Mouse (Mus musculus) gastrocnemius, postnatal 25 days (tissue): ENCODE results near the gene Flot1. TPM values are rescaled to one million over a fixed set of nuclear protein-coding genes. Genes with fewer than 3 reads are reported as not detected.

Experiments used
- DNase-seq: peaks from one replicate; pipeline ENCODE4 v3.0.0; 2022
- microRNA-seq, 2 experiments: library from miRNA; unstranded; fragments of <30 nt; microRNA quantifications; one replicate each; pipeline ENCODE4 v1.2.0; 2021; ENCODE audit warnings: borderline replicate concordance in 2 of 2
- total RNA-seq, 2 experiments: library from RNA; stranded (reverse); gene quantifications; 1 replicate in 1 of 2; 2 replicates in 1 of 2; pipeline ENCODE4 v1.2.3; 2021

The Flot1 gene
- total RNA-seq, 2 experiments from 2014 or later: 41.0 to 46.3 TPM

DNA sequence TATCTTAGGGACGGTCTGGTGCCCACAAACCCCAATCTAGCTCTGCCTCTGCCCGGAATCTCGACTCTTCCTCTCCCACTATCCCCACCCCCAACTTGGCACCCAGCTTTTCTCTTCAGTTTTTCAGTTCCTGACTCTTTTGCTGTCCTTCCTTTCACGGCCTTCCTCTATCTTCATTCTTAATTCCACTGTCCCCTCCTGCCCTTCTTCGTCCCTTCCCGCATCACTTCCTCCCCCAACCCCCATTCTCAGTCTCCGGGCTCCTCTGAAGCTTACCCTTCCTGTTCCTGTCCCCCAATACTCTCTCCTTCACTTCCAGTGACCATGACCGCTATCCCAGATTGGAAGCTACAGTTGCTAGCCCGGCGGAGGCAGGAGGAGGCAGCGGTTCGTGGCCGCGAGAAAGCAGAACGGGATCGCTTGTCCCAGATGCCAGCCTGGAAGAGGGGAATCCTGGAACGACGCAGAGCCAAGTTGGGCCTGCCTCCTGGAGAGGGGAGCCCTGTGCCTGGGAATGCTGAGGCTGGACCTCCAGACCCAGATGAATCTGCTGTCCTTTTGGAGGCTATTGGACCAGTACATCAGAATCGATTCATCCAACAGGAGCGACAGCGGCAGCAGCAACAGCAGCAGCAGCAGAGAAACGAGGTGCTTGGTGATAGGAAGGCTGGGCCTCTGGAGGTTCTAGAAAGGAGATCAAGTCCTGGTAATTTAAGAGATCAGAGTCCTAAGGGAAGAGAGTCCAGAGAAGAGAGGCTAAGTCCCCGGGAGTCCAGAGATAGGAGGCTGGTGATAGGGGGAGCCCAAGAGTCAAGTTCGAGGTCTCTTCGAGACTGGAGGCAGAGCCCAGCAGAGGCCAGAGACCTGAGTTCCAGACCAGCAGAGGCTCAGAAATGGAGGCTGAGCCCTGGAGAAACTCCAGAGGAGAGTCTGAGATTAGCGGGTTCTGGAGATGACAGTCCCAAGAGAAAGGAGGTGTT is 44.2 kb downstream of the Flot1 start:
- no peak for DNase-seq

DNA sequence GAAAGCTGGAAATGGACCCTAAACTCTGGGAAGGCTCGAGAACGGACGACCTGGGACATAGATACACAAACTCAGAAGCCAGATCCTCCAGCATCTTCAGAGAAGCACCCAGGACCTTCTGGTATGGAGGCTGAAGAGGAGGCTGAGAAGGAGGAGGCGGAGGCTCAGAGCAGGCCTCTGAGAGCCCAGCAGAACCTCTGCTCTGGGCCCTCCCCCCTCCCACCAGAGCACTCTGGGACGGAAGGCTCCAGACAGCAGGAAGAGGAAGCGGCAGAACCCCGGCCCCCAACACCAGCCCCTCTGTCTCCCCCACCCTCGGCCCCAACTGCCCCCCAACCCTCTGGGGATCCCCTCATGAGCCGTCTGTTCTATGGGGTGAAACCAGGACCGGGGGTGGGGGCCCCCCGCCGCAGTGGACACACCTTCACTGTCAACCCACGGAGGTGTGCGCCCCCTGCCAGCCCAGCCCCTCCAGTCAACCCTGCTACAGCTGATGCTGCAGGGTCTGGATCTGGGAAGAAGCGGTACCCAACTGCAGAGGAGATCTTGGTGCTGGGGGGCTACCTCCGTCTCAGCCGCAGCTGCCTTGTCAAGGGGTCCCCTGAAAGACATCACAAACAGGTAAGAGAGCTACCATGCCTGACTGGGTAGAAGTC is 45.3 kb downstream of the Flot1 start:
- DNase-seq: peak; percentile 62

DNA sequence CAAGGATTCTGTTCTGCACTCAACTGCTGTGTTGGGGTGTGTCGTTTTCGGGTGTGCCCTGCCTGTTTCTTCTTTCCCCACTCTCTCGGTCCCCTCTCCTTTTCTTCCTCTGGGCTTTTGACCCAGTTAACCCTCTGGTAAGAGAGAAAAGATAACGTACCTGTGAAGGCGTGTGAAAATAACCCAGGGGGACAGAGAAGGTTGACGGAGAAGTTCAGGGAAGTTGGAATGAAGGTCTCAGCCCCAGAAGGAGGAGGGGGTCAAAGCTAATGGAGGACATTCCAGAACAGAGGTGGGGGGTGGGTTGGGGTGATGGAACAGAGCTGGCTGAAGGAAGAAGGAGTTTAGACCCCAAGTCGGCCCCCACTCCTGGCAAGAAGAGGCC is 45.9 kb downstream of the Flot1 start:
- no peak for DNase-seq

DNA sequence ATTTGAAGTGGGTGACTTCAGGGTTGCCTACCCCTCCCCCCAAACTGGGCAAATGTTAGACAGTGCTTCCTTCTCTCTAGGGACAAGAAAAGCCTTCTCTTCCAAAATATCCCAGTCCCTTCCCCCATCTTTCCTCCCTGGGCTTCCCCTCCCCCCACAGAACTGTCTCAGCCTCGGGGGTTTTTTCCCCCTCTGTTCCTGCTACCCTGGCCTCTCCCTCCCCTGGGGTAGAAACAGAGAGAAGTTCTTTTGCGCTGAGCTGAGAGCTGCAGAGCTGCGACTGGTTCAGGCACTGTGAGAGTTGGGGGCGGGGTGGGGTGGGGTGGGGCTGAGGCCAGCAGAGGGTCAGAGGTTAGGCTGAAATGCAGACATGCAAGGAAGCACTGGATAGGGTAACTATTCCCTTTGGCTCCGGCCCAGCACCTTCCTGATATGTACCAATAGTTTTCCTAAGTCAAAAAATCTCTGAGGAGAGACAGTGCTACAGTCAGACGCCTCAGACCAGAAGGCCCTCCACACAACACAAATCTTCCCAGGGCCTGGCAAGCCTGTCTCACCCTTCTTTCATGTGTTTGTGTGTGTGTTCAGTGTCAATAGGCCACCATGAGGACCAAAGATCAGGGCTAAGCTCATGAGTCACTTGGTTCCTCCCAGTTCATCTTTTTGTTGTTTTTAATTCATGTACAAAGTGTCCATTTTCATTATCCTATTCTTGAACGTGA is 46.5 kb downstream of the Flot1 start:
- peak; percentile 47 for DNase-seq

DNA sequence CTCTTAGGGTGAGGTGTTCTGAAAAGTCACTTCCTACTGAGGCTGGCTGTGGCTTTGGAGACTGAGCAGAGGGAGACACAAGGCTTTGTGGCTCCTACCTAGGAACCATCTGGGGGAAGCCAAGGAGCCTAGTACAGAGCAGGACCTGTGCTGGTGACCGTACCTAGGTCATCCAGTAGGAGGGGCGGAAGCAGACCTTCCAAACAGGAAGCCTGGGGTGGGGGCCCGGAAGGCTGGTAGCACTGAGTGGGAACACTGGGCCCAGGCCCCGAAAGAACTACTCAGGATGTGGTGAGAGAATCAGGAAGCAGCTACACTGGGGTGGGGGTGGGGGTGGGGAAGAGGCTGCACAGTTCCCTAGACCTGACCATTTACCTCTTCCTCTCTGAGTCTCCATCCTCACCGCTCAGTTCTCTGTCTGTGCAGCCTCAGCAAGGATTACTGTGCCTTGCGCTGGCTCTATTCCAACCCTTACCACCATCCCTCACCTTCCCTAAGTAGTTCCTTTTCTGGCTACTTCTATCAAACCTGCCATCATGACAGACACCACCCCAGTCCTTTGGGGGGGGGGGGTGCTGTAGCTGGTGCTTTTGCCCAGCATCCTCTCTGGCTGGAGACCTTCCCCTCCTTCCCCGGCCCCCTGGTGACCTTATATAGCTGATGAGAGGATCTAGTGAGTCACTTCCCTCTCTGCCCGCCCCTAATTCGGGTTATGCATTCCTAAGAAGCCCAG is 47.3 kb downstream of the Flot1 start:
- peak; percentile 75 for DNase-seq

DNA sequence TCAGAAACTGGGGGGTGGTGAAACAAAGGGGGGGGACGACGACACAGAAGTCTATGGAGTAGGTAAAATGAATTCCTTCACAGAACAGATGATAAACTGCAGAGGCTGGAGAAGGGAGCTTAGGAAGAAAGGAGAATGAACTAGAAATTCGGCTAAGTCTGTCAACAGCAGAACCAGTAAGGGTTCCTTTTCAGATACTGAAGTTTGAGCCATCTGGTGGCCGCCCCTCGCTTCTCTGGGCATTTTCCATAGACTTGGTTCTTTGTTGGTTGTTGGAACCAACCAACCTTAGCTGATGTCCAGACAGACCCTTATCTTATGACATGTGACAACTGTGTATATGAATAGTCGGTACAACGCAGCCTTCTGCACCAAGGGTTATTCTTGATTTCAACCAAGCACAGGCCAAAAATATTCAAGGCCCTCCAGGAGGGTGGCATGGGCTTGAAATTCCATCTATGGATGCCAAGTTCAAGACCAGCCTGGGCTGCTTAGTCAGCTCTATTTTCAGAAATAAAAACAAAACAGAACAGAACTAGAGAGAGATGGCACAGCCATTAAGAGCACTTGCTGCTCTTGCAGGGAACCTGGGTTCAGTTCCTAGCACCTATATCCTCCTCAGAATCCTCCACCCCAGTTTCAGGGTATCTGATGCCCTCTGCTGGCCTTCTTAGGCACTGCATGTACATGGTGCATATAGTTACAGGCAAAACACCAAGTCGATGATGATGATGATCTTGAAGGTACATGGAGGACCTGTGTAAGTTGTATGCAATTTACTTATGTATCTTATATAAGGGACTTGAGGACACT is 48.1 kb downstream of the Flot1 start:
- DNase-seq: no peak

DNA sequence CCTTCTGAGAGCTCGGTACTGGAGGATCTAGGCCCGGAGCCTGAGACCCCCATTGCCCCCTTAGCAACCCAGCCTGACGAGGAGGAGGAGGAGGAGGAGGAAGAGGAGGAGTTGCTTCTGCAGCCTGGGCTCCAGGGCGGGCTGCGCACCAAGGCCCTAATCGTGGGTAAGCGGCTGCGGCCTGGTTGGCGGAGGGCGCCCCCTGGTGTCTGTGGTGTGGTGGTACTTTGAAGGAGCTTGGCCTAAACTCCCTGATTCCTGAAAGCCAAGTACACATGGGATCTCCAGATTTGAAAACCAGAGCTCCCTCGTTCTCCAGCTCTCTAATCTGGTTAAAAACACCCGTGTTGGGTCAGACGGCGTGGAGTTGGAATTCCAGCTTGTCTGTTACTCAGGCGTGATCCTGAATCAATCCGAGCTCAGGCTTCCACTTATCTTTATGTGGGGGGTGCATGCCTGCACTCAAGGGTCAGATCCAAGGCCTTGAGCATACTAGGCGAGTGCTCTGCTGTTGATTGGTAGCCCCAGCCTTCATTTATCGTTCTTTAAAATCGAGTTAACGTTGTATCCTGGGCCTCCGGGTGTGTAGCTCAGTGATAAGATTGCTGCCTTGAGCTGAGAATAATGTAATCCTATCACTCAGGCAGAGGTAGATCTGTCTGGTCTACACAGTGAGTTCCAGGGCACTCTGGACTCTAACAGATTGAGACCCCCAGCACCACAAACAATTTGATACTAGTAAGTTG is 50.9 kb downstream of the Flot1 start:
- DNase-seq: peak; percentile 84

DNA sequence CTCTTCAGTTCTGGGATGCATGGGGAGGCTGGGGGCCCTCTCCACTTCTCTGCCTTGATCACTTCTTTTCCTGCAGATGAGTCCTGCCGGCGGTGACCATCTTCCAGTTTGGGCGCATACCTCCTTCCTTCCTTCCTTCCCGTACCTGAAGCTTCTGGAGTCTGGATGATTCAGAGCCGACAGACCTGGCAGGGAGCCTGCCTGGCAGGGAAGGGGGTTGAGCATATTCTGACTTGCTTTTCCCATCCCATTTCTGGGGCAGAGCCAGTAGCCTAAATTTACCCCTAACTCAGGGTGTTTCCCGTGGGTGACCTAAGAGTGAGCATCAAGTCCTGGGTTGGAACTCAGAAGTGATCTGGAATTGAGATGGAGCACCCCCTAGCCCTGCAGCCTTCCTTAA is 51.7 kb downstream of the Flot1 start:
- DNase-seq: no peak

DNA sequence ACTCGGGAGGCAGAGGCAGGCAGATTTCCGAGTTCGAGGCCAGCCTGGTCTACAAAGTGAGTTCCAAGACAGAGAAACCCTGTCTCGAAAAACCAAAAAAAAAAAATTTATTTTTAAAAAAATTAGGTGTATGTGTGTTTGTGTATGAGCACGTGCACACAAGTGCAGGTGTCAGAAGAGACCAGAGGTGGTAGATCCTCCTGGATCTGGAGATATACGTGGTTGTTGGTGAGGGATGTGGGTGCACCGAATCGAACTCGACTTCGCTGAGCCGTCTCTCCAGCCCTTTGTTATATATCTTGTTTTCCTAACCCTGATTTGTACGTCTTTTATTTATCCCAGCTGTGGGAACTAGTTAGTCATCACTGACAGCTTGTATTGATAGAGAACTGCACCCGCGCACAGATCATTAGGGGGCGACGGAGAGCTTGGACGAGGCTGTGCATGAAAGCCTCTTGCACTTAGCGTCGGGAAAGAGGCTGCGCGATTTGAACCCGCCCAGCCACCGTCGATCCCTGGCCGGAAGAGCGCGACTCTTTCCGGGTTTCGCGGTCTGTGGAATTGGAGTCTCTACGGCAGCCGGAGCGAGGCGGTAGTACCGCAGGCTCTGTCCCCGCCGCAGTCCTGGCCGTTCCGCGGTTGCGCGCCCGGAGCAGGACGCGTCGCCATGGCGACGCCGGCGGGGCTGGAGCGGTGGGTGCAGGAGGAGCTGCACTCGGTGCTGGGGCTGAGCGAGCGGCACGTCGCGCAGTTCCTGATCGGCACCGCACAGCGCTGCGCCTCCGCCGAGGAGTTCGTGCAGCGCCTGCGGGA is 56.4 kb downstream of the Flot1 start, which contains the start of gene Dhx16:
TSS of gene Dhx16 (plus strand) at position 575 of the 813 bp plus-strand sequence.
- peak; percentile 93 for DNase-seq

Small RNA genes lying within 50 kb of the gene (microRNA-seq; reads per million reads assigned to microRNA genes)
- gene Gm28033: 0 reads per million in 2 experiments

Other genes starting within 250 kb of the Flot1 start
- not detected for gene Sfta2, start 221.7 kb upstream of the Flot1 start, total RNA-seq
- not detected for gene Gm9573, start 196.6 kb upstream of the Flot1 start, total RNA-seq
- gene Mucl3, start 179.5 kb upstream of the Flot1 start, total RNA-seq: not detected
- gene Vars2, start 155.6 kb upstream of the Flot1 start, total RNA-seq: 10 to 100 TPM in 1 of 2 experiments, 1 to 10 TPM in 1; 9.9 to 14.7 TPM
- 10 to 100 TPM; 14.7 to 15.3 TPM for gene Gtf2h4, start 149.5 kb upstream of the Flot1 start, total RNA-seq
- gene Ddr1, start 118.6 kb upstream of the Flot1 start, total RNA-seq: 10 to 100 TPM; 14.1 to 16.1 TPM
- 1 to 10 TPM; 4.0 to 4.5 TPM for gene Ier3, start 1.5 kb upstream of the Flot1 start, total RNA-seq
- 10 to 100 TPM; 39.2 to 54.5 TPM for gene Tubb5, start 15.1 kb downstream of the Flot1 start, total RNA-seq
- gene Mdc1, start 18.3 kb downstream of the Flot1 start, total RNA-seq: 1 to 10 TPM; 3.7 to 5.2 TPM
- gene Nrm, start 38.1 kb downstream of the Flot1 start, total RNA-seq: 1 to 10 TPM in 1 of 2 experiments, under 1 TPM in 1; 0.74 to 1.6 TPM
- 1 to 10 TPM; 4.8 to 8.0 TPM for gene Ppp1r18, start 42.4 kb downstream of the Flot1 start, total RNA-seq
- 10 to 100 TPM; 14.8 to 15.2 TPM for gene Dhx16, start 56.6 kb downstream of the Flot1 start, total RNA-seq
- 10 to 100 TPM; 62.4 to 86.6 TPM for gene 2310061I04Rik, start 74.2 kb downstream of the Flot1 start, total RNA-seq
- 1 to 10 TPM; 3.0 to 4.6 TPM for gene Atat1, start 86.8 kb downstream of the Flot1 start, total RNA-seq
- 10 to 100 TPM; 52.8 to 59.6 TPM for gene Mrps18b, start 93.2 kb downstream of the Flot1 start, total RNA-seq
- gene Ppp1r10, start 93.2 kb downstream of the Flot1 start, total RNA-seq: 10 to 100 TPM; 17.7 to 25.5 TPM
- 10 to 100 TPM; 64.6 to 68.1 TPM for gene Abcf1, start 146.5 kb downstream of the Flot1 start, total RNA-seq
- gene Gnl1, start 156.6 kb downstream of the Flot1 start, total RNA-seq: 10 to 100 TPM; 14.7 to 16.1 TPM
- 1 to 10 TPM; 2.6 to 3.9 TPM for gene Prr3, start 157.0 kb downstream of the Flot1 start, total RNA-seq
- gene H2-T24, start 197.3 kb downstream of the Flot1 start, total RNA-seq: 1 to 10 TPM; 1.6 to 1.7 TPM
- 1 to 10 TPM; 6.2 to 8.7 TPM for gene H2-T23, start 209.6 kb downstream of the Flot1 start, total RNA-seq
- 1 to 10 TPM; 5.8 to 7.2 TPM for gene H2-T22, start 219.5 kb downstream of the Flot1 start, total RNA-seq
- gene Gm6034, start 219.7 kb downstream of the Flot1 start, total RNA-seq: not detected
- gene Gm11127, start 235.1 kb downstream of the Flot1 start, total RNA-seq: 1 to 10 TPM; 1.3 to 2.4 TPM